Comparison of ENCODE assay signal across 29 mouse cellular contexts in the genomic region with DNA sequence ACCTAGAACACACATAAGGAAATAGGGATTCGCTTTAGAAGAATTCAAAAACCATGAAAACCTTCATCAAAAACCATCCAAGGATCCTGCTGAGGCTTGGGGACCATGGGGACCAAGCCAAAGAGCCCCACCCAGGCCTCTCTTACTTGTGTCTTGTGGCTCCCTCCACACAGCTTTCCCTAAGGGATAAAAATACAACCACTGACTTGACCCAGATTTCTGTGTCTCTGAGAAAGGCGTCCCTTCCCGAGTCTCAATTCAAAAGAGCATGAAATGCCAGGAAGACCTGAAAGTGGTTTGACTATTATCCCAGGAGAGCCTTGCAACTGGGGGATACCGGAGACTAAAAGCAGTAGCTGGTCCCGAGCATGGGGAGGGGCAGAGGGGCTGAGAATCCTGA. TPM values are rescaled to one million over a fixed set of nuclear protein-coding genes. Genes with fewer than 3 reads are reported as not detected.
"Had no signal": no experiment of that assay in that cellular context is flagged by ENCODE, and none has a peak within 500 bp of the region (broad histone marks: within the 10 kb centered on the region; RNA-seq: fewer than 3 reads in every experiment).

No protein-coding gene starts in this region.

- H3K36me3 ChIP-seq: limb, embryonic 12.5 days; limb, embryonic 15.5 days; liver, embryonic 12.5 days; liver, embryonic 15.5 days; midbrain, embryonic 10.5 days; midbrain, embryonic 13.5 days; neural tube, embryonic 13.5 days had no signal

- H3K9ac ChIP-seq: limb, embryonic 12.5 days; limb, embryonic 15.5 days; liver, embryonic 12.5 days; liver, embryonic 15.5 days; midbrain, embryonic 13.5 days; neural tube, embryonic 13.5 days had no signal

- H3K4me2 ChIP-seq: limb, embryonic 12.5 days; limb, embryonic 15.5 days; liver, embryonic 12.5 days; liver, embryonic 15.5 days; midbrain, embryonic 13.5 days; neural tube, embryonic 13.5 days had no signal

- H3K27me3 ChIP-seq: liver, embryonic 12.5 days; liver, embryonic 15.5 days had no signal

- H3K4me3 ChIP-seq: left cerebral cortex, adult 2 months; limb, embryonic 12.5 days; limb, embryonic 15.5 days; liver, embryonic 12.5 days; liver, embryonic 15.5 days; midbrain, embryonic 10.5 days; midbrain, embryonic 13.5 days; myocyte; neural tube, embryonic 13.5 days had no signal

- H3K9me3 ChIP-seq: limb, embryonic 12.5 days; limb, embryonic 15.5 days; liver, embryonic 12.5 days; liver, embryonic 15.5 days; midbrain, embryonic 10.5 days; midbrain, embryonic 13.5 days; neural tube, embryonic 13.5 days had no signal

- H3K27ac ChIP-seq: kidney, postnatal 0 days; left cerebral cortex, adult 2 months; limb, embryonic 12.5 days; limb, embryonic 15.5 days; liver, embryonic 12.5 days; liver, embryonic 15.5 days; midbrain, embryonic 10.5 days; midbrain, embryonic 13.5 days; neural tube, embryonic 13.5 days; stomach, postnatal 0 days had no signal

- ATAC-seq: liver, embryonic 12.5 days; midbrain, embryonic 13.5 days; midbrain, embryonic 16.5 days had no signal

- DNase-seq: kidney, adult 11 months; kidney, adult 8-10 months; kidney, postnatal 25 days; layer of hippocampus, postnatal 36 days; lung, adult 2 months; retina, postnatal 1 day; right cerebral cortex, postnatal 4 days; thymus, adult 2 months; thymus, postnatal 14 days; thymus, postnatal 4 days had no signal

RNA-seq across cellular contexts. Expression of a gene that starts 11.0 kb away (rescaled TPM):
- total RNA-seq: layer of hippocampus, postnatal 10 days; layer of hippocampus, postnatal 36 days; left cerebral cortex, postnatal 10 days; left cerebral cortex, postnatal 36 days had no signal
- polyA plus RNA-seq: kidney, postnatal 0 days; limb, embryonic 12.5 days; midbrain, embryonic 10.5 days; midbrain, embryonic 13.5 days; myocyte; neural tube, embryonic 13.5 days; stomach, postnatal 0 days had no signal

RNA-seq across cellular contexts. Expression of a gene that starts 24.8 kb away (rescaled TPM):
- total RNA-seq: layer of hippocampus, postnatal 10 days; layer of hippocampus, postnatal 36 days; left cerebral cortex, postnatal 10 days had no signal
- polyA plus RNA-seq: kidney, postnatal 0 days; limb, embryonic 12.5 days; limb, embryonic 15.5 days; liver, embryonic 15.5 days; lung, embryonic 16.5 days; midbrain, embryonic 10.5 days; midbrain, embryonic 13.5 days; midbrain, embryonic 16.5 days; myocyte; neural tube, embryonic 13.5 days; stomach, embryonic 14.5 days; stomach, postnatal 0 days had no signal

RNA-seq across cellular contexts. Expression of a gene that starts 35.4 kb away (rescaled TPM):
- total RNA-seq: left cerebral cortex, postnatal 10 days; monocyte, adult 5-6 weeks; neutrophil, adult 5-6 weeks had no signal
- polyA plus RNA-seq: kidney, postnatal 0 days; limb, embryonic 12.5 days; limb, embryonic 15.5 days; liver, embryonic 12.5 days; liver, embryonic 15.5 days; lung, embryonic 16.5 days; midbrain, embryonic 10.5 days; midbrain, embryonic 13.5 days; midbrain, embryonic 16.5 days; neural tube, embryonic 13.5 days; stomach, embryonic 14.5 days; stomach, postnatal 0 days had no signal

RNA-seq across cellular contexts. Expression of a gene that starts 46.2 kb away (rescaled TPM):
- total RNA-seq: layer of hippocampus, postnatal 10 days; left cerebral cortex, adult 2 months; left cerebral cortex, postnatal 36 days; monocyte, adult 5-6 weeks; neutrophil, adult 5-6 weeks had no signal
- polyA plus RNA-seq: kidney, postnatal 0 days; limb, embryonic 12.5 days; limb, embryonic 15.5 days; liver, embryonic 12.5 days; liver, embryonic 15.5 days; lung, embryonic 16.5 days; midbrain, embryonic 10.5 days; midbrain, embryonic 13.5 days; midbrain, embryonic 16.5 days; myocyte; neural tube, embryonic 13.5 days; stomach, embryonic 14.5 days; stomach, postnatal 0 days had no signal
